Mouse (Mus musculus): ENCODE results near the gene Tmem131. TPM values are rescaled to one million over a fixed set of nuclear protein-coding genes. Genes with fewer than 3 reads are reported as not detected.
"Not testable (repeated sequence)": the region's sequence is repeated elsewhere in the genome, so short reads cannot be mapped to it uniquely, and the experiment has no call there.

Tmem131 gene
- total and polyA plus RNA-seq, 2 experiments from 2014 or later, result 3.9 to 10.1 TPM

GRCm38 (mm10) chr1:36915200-36915580 lies 28.3 kb downstream of the Tmem131 start:
- Histone ChIP-seq H3K27ac (ENCODE audit: low read depth) (peak overlapping the region; percentile 46), H3K4me1 (ENCODE audit: control insufficient read depth, insufficient read depth) (peaks cover 43% of the 10 kb centered on the region), H3K4me3 (ENCODE audit: low read depth, low read length) (no peak overlapping the region), H3K9ac (replicated peaks; ENCODE audit: low read depth, low read length) (no peak overlapping the region), H3K9me3 (replicated peaks; ENCODE audit: control insufficient read depth, low read length) (no peaks in the 10 kb centered on the region), H3K27me3 (ENCODE audit: control insufficient read depth, insufficient read depth, low read length) (no peaks in the 10 kb centered on the region), H3K36me3 (replicated peaks; ENCODE audit: control insufficient read depth, insufficient read depth, low read length) (no peaks in the 10 kb centered on the region), H3K4me2 (ENCODE audit: low read depth, low read length) (no peak overlapping the region)
- WGBS, result 96% methylated on average over 5 of the region's 5 CpGs
- TF ChIP-seq EP300 (IDR thresholded peaks at IDR 0.05; ENCODE audit: low read depth) (no peak), CTCF (IDR thresholded peaks at IDR 0.05; ENCODE audit: low read depth) (no peak)
- ATAC-seq (ENCODE audit: insufficient read depth, low read depth), result no peak
- no peak for DNase-seq (ENCODE audit: low spot score)

GRCm38 (mm10) chr1:36914455-36915199 lies 28.8 kb downstream of the Tmem131 start:
- H3K36me3 ChIP-seq (replicated peaks; ENCODE audit: control insufficient read depth, insufficient read depth, low read length), result no peaks in the 10 kb centered on the region
- H3K9me3 ChIP-seq (replicated peaks; ENCODE audit: control insufficient read depth, low read length), result no peaks in the 10 kb centered on the region
- no peaks in the 10 kb centered on the region for H3K27me3 ChIP-seq (ENCODE audit: control insufficient read depth, insufficient read depth, low read length)
- ATAC-seq (ENCODE audit: insufficient read depth, low read depth) (peak; percentile 74), DNase-seq (ENCODE audit: low spot score) (peak; percentile 70)
- H3K4me2 ChIP-seq (ENCODE audit: low read depth, low read length), result no peak overlapping the region
- 33% methylated on average over 7 of the region's 7 CpGs for WGBS
- no peak for TF ChIP-seq CTCF (IDR thresholded peaks at IDR 0.05; ENCODE audit: low read depth)
- TF ChIP-seq EP300 (IDR thresholded peaks at IDR 0.05; ENCODE audit: low read depth), result 0 out of 2 replicates have a peak, but pooled peaks have one; percentile 43
- H3K9ac ChIP-seq (replicated peaks; ENCODE audit: low read depth, low read length), result no peak overlapping the region
- H3K27ac ChIP-seq (ENCODE audit: low read depth), result peak overlapping the region; percentile 46; the same call in 1 of the 2 replicates
- H3K4me3 ChIP-seq (ENCODE audit: low read depth, low read length), result no peak overlapping the region
- peaks cover 37% of the 10 kb centered on the region for H3K4me1 ChIP-seq (ENCODE audit: control insufficient read depth, insufficient read depth)

GRCm38 (mm10) chr1:36913806-36914205 lies 29.7 kb downstream of the Tmem131 start:
- Histone ChIP-seq H3K4me3 (ENCODE audit: low read depth, low read length) (no peak overlapping the region), H3K27ac (ENCODE audit: low read depth) (no peak overlapping the region), H3K9ac (replicated peaks; ENCODE audit: low read depth, low read length) (no peak overlapping the region), H3K27me3 (ENCODE audit: control insufficient read depth, insufficient read depth, low read length) (no peaks in the 10 kb centered on the region), H3K9me3 (replicated peaks; ENCODE audit: control insufficient read depth, low read length) (no peaks in the 10 kb centered on the region), H3K4me2 (ENCODE audit: low read depth, low read length) (no peak overlapping the region), H3K36me3 (replicated peaks; ENCODE audit: control insufficient read depth, insufficient read depth, low read length) (no peaks in the 10 kb centered on the region), H3K4me1 (ENCODE audit: control insufficient read depth, insufficient read depth) (peaks cover 29% of the 10 kb centered on the region)
- ATAC-seq (ENCODE audit: insufficient read depth, low read depth) (no peak), DNase-seq (ENCODE audit: low spot score) (no peak)
- TF ChIP-seq EP300 (IDR thresholded peaks at IDR 0.05; ENCODE audit: low read depth) (no peak), CTCF (IDR thresholded peaks at IDR 0.05; ENCODE audit: low read depth) (no peak)
- WGBS, result 86% methylated on average over 7 of the region's 7 CpGs

GRCm38 (mm10) chr1:36912239-36912638 lies 31.2 kb downstream of the Tmem131 start:
- TF ChIP-seq CTCF (IDR thresholded peaks at IDR 0.05; ENCODE audit: low read depth) (no peak), EP300 (IDR thresholded peaks at IDR 0.05; ENCODE audit: low read depth) (no peak)
- Histone ChIP-seq H3K4me2 (ENCODE audit: low read depth, low read length) (no peak overlapping the region), H3K9ac (replicated peaks; ENCODE audit: low read depth, low read length) (no peak overlapping the region), H3K27me3 (ENCODE audit: control insufficient read depth, insufficient read depth, low read length) (no peaks in the 10 kb centered on the region), H3K27ac (ENCODE audit: low read depth) (no peak overlapping the region), H3K36me3 (replicated peaks; ENCODE audit: control insufficient read depth, insufficient read depth, low read length) (no peaks in the 10 kb centered on the region), H3K4me3 (ENCODE audit: low read depth, low read length) (no peak overlapping the region), H3K4me1 (ENCODE audit: control insufficient read depth, insufficient read depth) (peaks cover 19% of the 10 kb centered on the region), H3K9me3 (replicated peaks; ENCODE audit: control insufficient read depth, low read length) (no peaks in the 10 kb centered on the region)
- 93% methylated on average over 1 of the region's 1 CpGs for WGBS
- DNase-seq (ENCODE audit: low spot score) (no peak), ATAC-seq (ENCODE audit: insufficient read depth, low read depth) (no peak)

- no peak for TF ChIP-seq CTCF (IDR thresholded peaks at IDR 0.05; ENCODE audit: low read depth)
- Histone ChIP-seq H3K4me2 (ENCODE audit: low read depth, low read length) (no peak overlapping the region), H3K9me3 (replicated peaks; ENCODE audit: control insufficient read depth, low read length) (no peaks in the 10 kb centered on the region), H3K9ac (replicated peaks; ENCODE audit: low read depth, low read length) (no peak overlapping the region), H3K4me3 (ENCODE audit: low read depth, low read length) (no peak overlapping the region), H3K27me3 (ENCODE audit: control insufficient read depth, insufficient read depth, low read length) (no peaks in the 10 kb centered on the region), H3K36me3 (replicated peaks; ENCODE audit: control insufficient read depth, insufficient read depth, low read length) (no peaks in the 10 kb centered on the region), H3K4me1 (ENCODE audit: control insufficient read depth, insufficient read depth) (peaks cover 17% of the 10 kb centered on the region), H3K27ac (ENCODE audit: low read depth) (no peak overlapping the region)
- DNase-seq (ENCODE audit: low spot score) (no peak), ATAC-seq (ENCODE audit: insufficient read depth, low read depth) (no peak)
- 80% methylated on average over 3 of the region's 3 CpGs for WGBS
Observed at GRCm38 (mm10) chr1:36911603-36912002, 31.9 kb downstream of the Tmem131 start.

- H3K27me3 ChIP-seq (ENCODE audit: control insufficient read depth, insufficient read depth, low read length), result no peaks in the 10 kb centered on the region
- no peak overlapping the region for H3K4me2 ChIP-seq (ENCODE audit: low read depth, low read length)
- H3K4me3 ChIP-seq (ENCODE audit: low read depth, low read length), result no peak overlapping the region
- no peak overlapping the region for H3K27ac ChIP-seq (ENCODE audit: low read depth)
- no peaks in the 10 kb centered on the region for H3K36me3 ChIP-seq (replicated peaks; ENCODE audit: control insufficient read depth, insufficient read depth, low read length)
- WGBS, result 92% methylated on average over 5 of the region's 5 CpGs
- DNase-seq (ENCODE audit: low spot score), result no peak
- no peaks in the 10 kb centered on the region for H3K9me3 ChIP-seq (replicated peaks; ENCODE audit: control insufficient read depth, low read length)
- no peak overlapping the region for H3K9ac ChIP-seq (replicated peaks; ENCODE audit: low read depth, low read length)
- ATAC-seq (ENCODE audit: insufficient read depth, low read depth), result no peak
- no peak for TF ChIP-seq CTCF (IDR thresholded peaks at IDR 0.05; ENCODE audit: low read depth)
- no peak for TF ChIP-seq EP300 (IDR thresholded peaks at IDR 0.05; ENCODE audit: low read depth)
- peaks cover 8% of the 10 kb centered on the region; the same call in 1 of the 2 replicates for H3K4me1 ChIP-seq (ENCODE audit: control insufficient read depth, insufficient read depth)
Observed at GRCm38 (mm10) chr1:36910397-36910796, 33.1 kb downstream of the Tmem131 start.

GRCm38 (mm10) chr1:36909965-36910364 lies 33.5 kb downstream of the Tmem131 start:
- not testable (repeated sequence) for ATAC-seq (ENCODE audit: insufficient read depth, low read depth); H3K9ac ChIP-seq (replicated peaks; ENCODE audit: low read depth, low read length); H3K36me3 ChIP-seq (replicated peaks; ENCODE audit: control insufficient read depth, insufficient read depth, low read length); H3K9me3 ChIP-seq (replicated peaks; ENCODE audit: control insufficient read depth, low read length); H3K4me2 ChIP-seq (ENCODE audit: low read depth, low read length); H3K4me1 ChIP-seq (ENCODE audit: control insufficient read depth, insufficient read depth); H3K27ac ChIP-seq (ENCODE audit: low read depth); DNase-seq (ENCODE audit: low spot score); H3K27me3 ChIP-seq (ENCODE audit: control insufficient read depth, insufficient read depth, low read length); H3K4me3 ChIP-seq (ENCODE audit: low read depth, low read length)
- 72% methylated on average over 7 of the region's 7 CpGs for WGBS
